In genomic region chr1:167282112-167282511, GRCm38 (mm10) we compare ENCODE assay signal across 12 mouse cellular contexts. TPM values are rescaled to one million over a fixed set of nuclear protein-coding genes. Genes with fewer than 3 reads are reported as not detected.
A peak's percentile ranks its signal among the peaks of the same experiment; 100 is the strongest.
DNase-seq lines count a peak whose midpoint lies in the region; ATAC-seq lines count a peak whose summit lies in the region.
"Had no signal": no experiment of that assay in that cellular context is flagged by ENCODE, and none has a peak within 500 bp of the region (broad histone marks: within the 10 kb centered on the region; RNA-seq: fewer than 3 reads in every experiment).

No protein-coding gene starts in this region.

- DNase-seq in neural tube, embryonic 11.5 days (ENCODE audit: low spot score), result no peak
- DNase-seq in neural tube, embryonic 10.5 days (ENCODE audit: extremely low spot score, low spot score), result no peak
- DNase-seq in midbrain, embryonic 10.5 days (ENCODE audit: low spot score), result no peak
- no peak for DNase-seq in gastrocnemius, postnatal 4 days (ENCODE audit: low spot score in 2 of 2)
- DNase-seq in right cerebral cortex, postnatal 25 days, result no peak
- DNase-seq: cerebellum, postnatal 36 days; kidney, postnatal 25 days; lung, postnatal 4 days; thymus, postnatal 4 days had no signal

- H3K4me3 ChIP-seq in erythroblast, embryonic 14.5 days (replicated peaks), result peak overlapping the region; percentile 19
- H3K4me3 ChIP-seq in neural tube, embryonic 11.5 days (ENCODE audit: low read depth, low read length), result no peak overlapping the region
- peak overlapping the region; percentile 19; the same call in 1 of the 2 replicates for H3K4me3 ChIP-seq in midbrain, embryonic 10.5 days

- no peak overlapping the region for H3K27ac ChIP-seq in neural tube, embryonic 11.5 days (ENCODE audit: low read depth, low read length)
- no peak overlapping the region for H3K27ac ChIP-seq in midbrain, embryonic 10.5 days (replicated peaks)

- H3K27me3 ChIP-seq in erythroblast, embryonic 14.5 days (ENCODE audit: control insufficient read depth), result peaks cover 21% of the 10 kb centered on the region
- no peaks in the 10 kb centered on the region for H3K27me3 ChIP-seq in neural tube, embryonic 11.5 days (ENCODE audit: control insufficient read depth, insufficient read depth, low read length)
- H3K27me3 ChIP-seq in midbrain, embryonic 10.5 days (ENCODE audit: low read depth, poor library complexity, severe bottlenecking), result peaks cover 12% of the 10 kb centered on the region

- H3K36me3 ChIP-seq in erythroblast, embryonic 14.5 days (ENCODE audit: control insufficient read depth), result peaks cover 14% of the 10 kb centered on the region
- H3K36me3 ChIP-seq in neural tube, embryonic 11.5 days (ENCODE audit: control insufficient read depth, insufficient read depth, low read length), result no peaks in the 10 kb centered on the region
- H3K36me3 ChIP-seq in midbrain, embryonic 10.5 days, result peaks cover 32% of the 10 kb centered on the region

- H3K4me2 ChIP-seq in neural tube, embryonic 11.5 days (ENCODE audit: low read depth), result peak overlapping the region; percentile 17

- no peak overlapping the region for H3K9ac ChIP-seq in neural tube, embryonic 11.5 days (ENCODE audit: low read length)

- H3K9me3 ChIP-seq in erythroblast, embryonic 14.5 days (ENCODE audit: control insufficient read depth, low read length), result no peaks in the 10 kb centered on the region
- no peaks in the 10 kb centered on the region for H3K9me3 ChIP-seq in neural tube, embryonic 11.5 days (ENCODE audit: control insufficient read depth, low read length)
- H3K9me3 ChIP-seq in midbrain, embryonic 10.5 days (replicated peaks), result no peaks in the 10 kb centered on the region

- no peak for ATAC-seq in erythroblast, adult 5-6 weeks (replicated peaks; ENCODE audit: low FRiP score, poor library complexity, severe bottlenecking)
- no peak for ATAC-seq in neural tube, embryonic 11.5 days (ENCODE audit: insufficient read depth, low FRiP score, low TSS enrichment)
- no peak for ATAC-seq in cerebellum, adult (ENCODE audit: insufficient number of reproducible peaks, low FRiP score, low TSS enrichment)

- peaks cover 69% of the 10 kb centered on the region for H3K4me1 ChIP-seq in erythroblast, embryonic 14.5 days (ENCODE audit: control insufficient read depth)
- peaks cover 14% of the 10 kb centered on the region for H3K4me1 ChIP-seq in neural tube, embryonic 11.5 days (ENCODE audit: control insufficient read depth, insufficient read depth, low read length)
- H3K4me1 ChIP-seq in midbrain, embryonic 10.5 days, result peaks cover 51% of the 10 kb centered on the region

- 41% methylated on average over 3 of the region's 3 CpGs for WGBS in neural tube, embryonic 11.5 days
- 89% methylated on average over 3 of the region's 3 CpGs for WGBS in midbrain, embryonic 10.5 days

RNA-seq across cellular contexts. Expression of gene Uck2, which starts 3.0 kb away (rescaled TPM):
- 7.2 and 7.4 TPM in 2 replicates for polyA plus RNA-seq in erythroblast, embryonic 14.5 days (2012)
- total RNA-seq in erythroblast, adult 5-6 weeks (2015; ENCODE audit: low replicate concordance), result 74.2 and 79.4 TPM in 2 replicates
- 9.5 and 26.7 TPM in 2 replicates for total RNA-seq in erythroblast, adult 5-6 weeks (2017; ENCODE audit: low replicate concordance)
- polyA plus RNA-seq in neural tube, embryonic 11.5 days (2014; fragmentation: Nextera tagmentation; extraction: Ambion mirVana), result 116 and 119 TPM in 2 replicates
- polyA plus RNA-seq in midbrain, embryonic 10.5 days (2016; fragmentation: Nextera tagmentation; extraction: Ambion mirVana), result 101 and 109 TPM in 2 replicates
- 10 to 100 TPM; 26.9 to 29.9 TPM for total RNA-seq in gastrocnemius, postnatal 4 days (2021)

RNA-seq across cellular contexts. Expression of gene Tmco1, which starts 26.1 kb away (rescaled TPM):
- 2.5 and 2.8 TPM in 2 replicates for polyA plus RNA-seq in erythroblast, embryonic 14.5 days (2012)
- 44.7 and 70.1 TPM in 2 replicates for total RNA-seq in erythroblast, adult 5-6 weeks (2015; ENCODE audit: low replicate concordance)
- total RNA-seq in erythroblast, adult 5-6 weeks (2017; ENCODE audit: low replicate concordance), result 49.7 and 61.5 TPM in 2 replicates
- 81.9 and 93.0 TPM in 2 replicates for polyA plus RNA-seq in neural tube, embryonic 11.5 days (2014; fragmentation: Nextera tagmentation; extraction: Ambion mirVana)
- polyA plus RNA-seq in midbrain, embryonic 10.5 days (2016; fragmentation: Nextera tagmentation; extraction: Ambion mirVana), result 85.4 and 87.1 TPM in 2 replicates
- total RNA-seq in gastrocnemius, postnatal 4 days (2021), result 10 to 100 TPM; 45.2 to 50.6 TPM

Comparison
In these comparisons a context has a peak if more than half of its experiments do, and no peak if none do; other contexts are left out.
1. RNA of gene Uck2, which starts 3.0 kb away (polyA plus RNA-seq): 116 to 119 TPM in neural tube, embryonic 11.5 days and 101 to 109 TPM in midbrain, embryonic 10.5 days; 7.2 to 7.4 TPM in erythroblast, embryonic 14.5 days; every median in the first group is over 10 times any median in the second.
2. RNA of gene Tmco1, which starts 26.1 kb away (polyA plus RNA-seq): 85.4 to 87.1 TPM in midbrain, embryonic 10.5 days and 81.9 to 93.0 TPM in neural tube, embryonic 11.5 days; 2.5 to 2.8 TPM in erythroblast, embryonic 14.5 days; every median in the first group is over 10 times any median in the second.